Comparison of ENCODE assay signal across 1 mouse cellular context in genomic region chr10:80175536-80176269, GRCm38 (mm10).
TF ChIP-seq lines count a peak whose summit lies in the region.

No protein-coding gene starts in this region.

TF ChIP-seq in CH12.LX, 34 proteins besides CTCF, POLR2A, EP300 and RAD21:
- TF ChIP-seq MAZ (IDR thresholded peaks at IDR 0.05; ENCODE audit: low read depth, low read length) (peak; percentile 54; the same call in 1 of the 2 replicates), SMC3 (IDR thresholded peaks at IDR 0.05; ENCODE audit: low read depth, low read length) (peak; percentile 68), ETS1 (conservative IDR thresholded peaks at IDR 0.05; ENCODE audit: low read depth, low read length) (no peak)
TF ChIP-seq in CH12.LX: peak in this region for 2.
